Mouse (Mus musculus) heart, embryonic 11.5 days (tissue): Measurements from ENCODE around the gene Hnf4a. TPM values are rescaled to one million over a fixed set of nuclear protein-coding genes. Genes with fewer than 3 reads are reported as not detected.
A peak's percentile ranks its signal among the peaks of the same experiment; 100 is the strongest.

Experiments
- ATAC-seq: fragments of 200-750 bp; cut with Nextera tagmentation; replicated peaks from 2 replicates; pipeline ENCODE4 v1.8.0; 2017; ENCODE audit warnings: moderate library complexity; ENCODE audit not compliant: insufficient number of reproducible peaks, low FRiP score, low TSS enrichment
- H3K27ac ChIP-seq: fragments of 300-500 bp; sonication (generic); 2 replicates; pipeline ENCODE4 v1.5.1; 2014; ENCODE audit warnings: mild to moderate bottlenecking, low read depth, low read length
- H3K27me3 ChIP-seq: fragments of 300-500 bp; sonication (generic); 2 replicates; pipeline ENCODE4 v1.6.1; 2014; ENCODE audit warnings: mild to moderate bottlenecking, low read length, mixed read lengths; ENCODE audit not compliant: control insufficient read depth, insufficient read depth
- H3K36me3 ChIP-seq: fragments of 300-500 bp; sonication (generic); 2 replicates; pipeline ENCODE4 v1.6.1; 2014; ENCODE audit warnings: mild to moderate bottlenecking, low read length, moderate library complexity, mixed read lengths; ENCODE audit not compliant: control insufficient read depth, insufficient read depth
- H3K4me1 ChIP-seq: fragments of 300-500 bp; sonication (generic); 2 replicates; pipeline ENCODE4 v1.6.1; 2014; ENCODE audit warnings: low read length; ENCODE audit not compliant: control insufficient read depth, insufficient read depth
- H3K4me2 ChIP-seq: fragments of 300-500 bp; sonication (generic); 2 replicates; pipeline ENCODE4 v1.6.1; 2014; ENCODE audit warnings: mild to moderate bottlenecking, moderate library complexity
- H3K4me3 ChIP-seq: fragments of 300-500 bp; sonication (generic); 2 replicates; pipeline ENCODE4 v1.5.1; 2014; ENCODE audit warnings: low read depth, low read length
- H3K9ac ChIP-seq: fragments of 300-500 bp; sonication (generic); 2 replicates; pipeline ENCODE4 v1.6.1; 2014; ENCODE audit warnings: mild to moderate bottlenecking, low read depth, low read length, moderate library complexity
- H3K9me3 ChIP-seq: fragments of 300-500 bp; sonication (generic); replicated peaks from 2 replicates; pipeline ENCODE4 v1.6.1; 2016; ENCODE audit warnings: low read length; ENCODE audit not compliant: control insufficient read depth
- WGBS: fragments of 180-500 bp; shearing (Covaris S2); extraction: QIAGEN DNeasy Blood & Tissue Kit; methylation state at CpG from one replicate; pipeline ENCODE4 v1.1.7; 2014; ENCODE audit not compliant: insufficient replicate concordance; 5-methylcytosine and 5-hydroxymethylcytosine counted together
- polyA plus RNA-seq: library from polyadenylated mRNA; unstranded; fragments of >200 nt; fragmentation: Nextera tagmentation; extraction: Ambion mirVana; gene quantifications from 2 replicates; pipeline ENCODE4 v1.2.1, GENCODE M21; 2014

Hnf4a gene
- polyA plus RNA-seq, 1 experiment from 2014 or later = 0.56 TPM

DNA sequence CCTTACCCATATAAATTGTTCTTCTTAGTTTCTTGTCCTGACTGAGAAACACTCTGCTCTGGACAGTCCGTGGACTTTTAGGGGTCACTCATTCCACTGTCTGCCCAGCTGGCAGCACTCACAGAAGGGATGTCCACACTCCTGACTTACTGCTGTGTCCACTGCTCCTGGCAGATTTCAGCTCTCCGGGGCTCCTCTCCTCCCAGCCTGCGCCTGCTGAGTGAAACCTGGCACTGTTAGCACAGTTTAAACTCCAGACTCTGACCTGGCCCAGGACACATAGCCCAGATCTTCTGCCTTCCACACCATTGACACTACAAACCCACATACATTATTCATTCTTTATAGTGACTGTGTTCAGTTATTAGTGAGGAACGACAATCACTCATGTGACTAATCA lies 42.6 kb upstream of the Hnf4a start:
- Histone ChIP-seq H3K9me3 (no peaks in the 10 kb centered on the region), H3K4me2 (no peak overlapping the region; the same call in 1 of the 2 replicates), H3K4me1 (peaks cover 31% of the 10 kb centered on the region), H3K36me3 (peaks cover 8% of the 10 kb centered on the region), H3K27ac (peak overlapping the region; percentile 76), H3K9ac (no peak overlapping the region), H3K27me3 (peaks cover 2% of the 10 kb centered on the region), H3K4me3 (no peak overlapping the region)
- 50% methylated on average over 4 of the region's 4 CpGs for WGBS
- no peak for ATAC-seq

DNA sequence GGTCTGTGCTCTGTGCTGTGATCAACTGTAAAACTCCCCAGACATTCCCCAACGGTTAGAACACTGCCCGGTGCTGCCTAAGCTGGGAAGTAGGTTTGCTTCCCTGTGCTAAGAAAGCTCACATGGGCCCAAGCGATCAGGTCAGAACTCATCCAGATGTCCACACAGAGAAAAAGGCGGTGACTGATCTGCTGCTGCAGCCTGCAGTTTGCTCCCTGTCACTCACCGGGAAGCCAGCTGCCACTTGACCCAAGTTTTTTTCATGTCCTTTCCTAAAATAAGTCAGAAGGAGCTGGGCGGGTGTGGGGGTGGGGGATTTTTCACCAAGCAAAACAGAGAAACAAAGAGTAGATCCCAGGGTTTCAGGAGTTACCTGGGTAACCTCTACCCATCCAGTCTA lies 42.0 kb upstream of the Hnf4a start:
- Histone ChIP-seq H3K36me3 (peaks cover 11% of the 10 kb centered on the region), H3K9ac (no peak overlapping the region), H3K9me3 (no peaks in the 10 kb centered on the region), H3K4me1 (peaks cover 29% of the 10 kb centered on the region), H3K4me2 (peak overlapping the region; percentile 43), H3K27me3 (no peaks in the 10 kb centered on the region), H3K4me3 (no peak overlapping the region), H3K27ac (peak overlapping the region; percentile 76)
- WGBS = 45% methylated on average over 6 of the region's 6 CpGs
- ATAC-seq = no peak

GRCm38 (mm10) chr2:163466771-163467170 lies 39.8 kb upstream of the Hnf4a start:
- Histone ChIP-seq H3K9ac (no peak overlapping the region), H3K27me3 (no peaks in the 10 kb centered on the region), H3K27ac (no peak overlapping the region), H3K36me3 (peaks cover 13% of the 10 kb centered on the region), H3K4me1 (peaks cover 35% of the 10 kb centered on the region), H3K4me3 (no peak overlapping the region), H3K9me3 (no peaks in the 10 kb centered on the region), H3K4me2 (no peak overlapping the region)
- WGBS = 67% methylated on average over 8 of the region's 8 CpGs
- no peak for ATAC-seq

- H3K9me3 ChIP-seq = no peaks in the 10 kb centered on the region
- peaks cover 13% of the 10 kb centered on the region for H3K36me3 ChIP-seq
- H3K27me3 ChIP-seq = no peaks in the 10 kb centered on the region
- no peak for ATAC-seq
- H3K9ac ChIP-seq = no peak overlapping the region
- H3K4me3 ChIP-seq = no peak overlapping the region
- H3K4me2 ChIP-seq = no peak overlapping the region
- peaks cover 35% of the 10 kb centered on the region for H3K4me1 ChIP-seq
- 69% methylated on average over 6 of the region's 6 CpGs for WGBS
- no peak overlapping the region for H3K27ac ChIP-seq
Measured at GRCm38 (mm10) chr2:163467585-163467984, 39.0 kb upstream of the Hnf4a start.

- ATAC-seq = no peak
- Histone ChIP-seq H3K36me3 (peaks cover 13% of the 10 kb centered on the region), H3K4me2 (no peak overlapping the region), H3K9ac (no peak overlapping the region), H3K4me1 (peaks cover 23% of the 10 kb centered on the region), H3K9me3 (no peaks in the 10 kb centered on the region), H3K4me3 (no peak overlapping the region), H3K27me3 (no peaks in the 10 kb centered on the region), H3K27ac (no peak overlapping the region)
- WGBS = 80% methylated on average over 6 of the region's 6 CpGs
Measured at GRCm38 (mm10) chr2:163468866-163469265, 37.7 kb upstream of the Hnf4a start.

DNA sequence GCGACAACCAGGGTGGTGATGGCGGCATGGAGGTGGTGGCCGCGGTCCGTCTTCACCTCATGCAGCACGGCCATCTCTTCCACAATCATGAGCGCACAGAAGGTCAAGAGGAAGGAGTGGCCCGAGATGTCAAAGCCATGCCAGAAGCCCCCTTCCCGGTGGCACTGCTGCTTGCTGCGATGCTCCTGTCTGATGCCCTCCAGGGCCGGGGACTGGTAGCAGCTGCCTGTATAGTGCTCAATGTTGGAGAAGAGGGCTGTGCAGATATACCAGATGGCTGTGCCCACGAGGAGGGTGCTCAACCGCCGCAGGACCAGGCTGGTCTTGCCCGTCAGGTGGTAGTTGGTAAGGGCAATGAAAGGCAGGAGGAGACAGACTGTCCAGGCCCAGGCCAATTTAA lies 36.9 kb upstream of the Hnf4a start:
- Histone ChIP-seq H3K9ac (no peak overlapping the region), H3K4me3 (no peak overlapping the region), H3K27ac (no peak overlapping the region), H3K4me2 (no peak overlapping the region), H3K4me1 (peaks cover 16% of the 10 kb centered on the region), H3K9me3 (no peaks in the 10 kb centered on the region), H3K27me3 (no peaks in the 10 kb centered on the region), H3K36me3 (peaks cover 13% of the 10 kb centered on the region)
- WGBS = 93% methylated on average over 15 of the region's 15 CpGs
- no peak for ATAC-seq

DNA sequence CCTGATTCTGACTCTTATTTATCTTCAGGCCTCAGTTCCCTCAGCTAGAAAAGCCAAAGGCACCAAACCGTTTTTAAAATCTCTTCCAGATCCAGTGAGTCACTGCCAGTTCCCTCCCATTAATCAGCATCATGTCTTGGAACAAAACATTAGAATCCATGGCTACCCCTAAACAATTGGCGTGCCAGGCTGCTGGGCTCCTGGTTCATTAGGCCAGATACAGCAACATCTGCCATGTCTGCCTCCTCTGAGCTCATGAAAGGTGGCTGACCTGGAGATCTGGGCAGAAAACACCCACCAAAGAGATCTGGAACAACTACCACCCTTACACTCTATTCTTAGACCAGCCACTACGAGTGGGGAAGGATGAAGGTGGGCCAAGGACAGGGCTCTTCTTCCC lies 35.5 kb upstream of the Hnf4a start:
- Histone ChIP-seq H3K4me3 (peak overlapping the region; percentile 75), H3K9ac (no peak overlapping the region), H3K9me3 (no peaks in the 10 kb centered on the region), H3K27ac (no peak overlapping the region), H3K27me3 (no peaks in the 10 kb centered on the region), H3K4me1 (peaks cover 6% of the 10 kb centered on the region), H3K36me3 (peaks cover 13% of the 10 kb centered on the region), H3K4me2 (peak overlapping the region; percentile 85)
- no peak for ATAC-seq
- WGBS = 63% methylated on average over 3 of the region's 3 CpGs

- H3K9me3 ChIP-seq = no peaks in the 10 kb centered on the region
- peak overlapping the region; percentile 75 for H3K4me3 ChIP-seq
- H3K36me3 ChIP-seq = peaks cover 13% of the 10 kb centered on the region
- H3K4me2 ChIP-seq = peak overlapping the region; percentile 85
- peaks cover 6% of the 10 kb centered on the region for H3K4me1 ChIP-seq
- H3K9ac ChIP-seq = peak overlapping the region; percentile 88
- peak overlapping the region; percentile 80 for H3K27ac ChIP-seq
- ATAC-seq = peak; percentile 76
- WGBS = 6% methylated on average over 36 of the region's 36 CpGs
- H3K27me3 ChIP-seq = no peaks in the 10 kb centered on the region
Measured at GRCm38 (mm10) chr2:163471710-163472465, 34.7 kb upstream of the Hnf4a start.

DNA sequence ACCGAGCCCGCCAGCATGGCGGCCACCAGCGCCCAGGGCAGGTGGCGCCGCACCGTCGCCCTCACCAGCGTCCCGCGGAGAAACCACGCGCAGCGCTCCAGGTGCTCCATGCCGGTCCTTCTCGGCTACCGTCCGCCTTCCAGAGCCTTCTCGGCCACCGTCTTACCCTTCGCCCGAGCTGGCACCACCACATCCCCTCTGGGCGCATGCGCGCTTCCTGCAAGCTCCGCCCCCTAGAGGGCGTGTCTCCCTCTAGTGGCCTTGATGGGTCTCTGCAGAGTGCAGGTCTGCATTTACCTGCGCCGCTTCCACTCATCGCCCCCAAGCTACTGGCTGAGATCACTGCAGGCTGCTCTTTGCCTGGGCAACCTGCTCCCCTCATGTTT lies 34.1 kb upstream of the Hnf4a start, which contains the start of gene Fitm2:
Gene Fitm2 (minus strand): TSS at position 164 of the 386 bp plus-strand sequence.
- Histone ChIP-seq H3K9me3 (no peaks in the 10 kb centered on the region), H3K4me1 (peaks cover 6% of the 10 kb centered on the region), H3K27ac (peak within 1 kb of the TSS; percentile 80), H3K27me3 (no peaks in the 10 kb centered on the region), H3K36me3 (peaks cover 13% of the 10 kb centered on the region), H3K4me3 (peak within 1 kb of the TSS; percentile 75), H3K9ac (peak within 1 kb of the TSS; percentile 88), H3K4me2 (peak within 1 kb of the TSS; percentile 85)
- under 1% methylated on average over 30 of the region's 30 CpGs for WGBS
- peak; percentile 90 for ATAC-seq
